Mouse (Mus musculus): ENCODE data around the gene Orai2.
A peak's percentile ranks its signal among the peaks of the same experiment; 100 is the strongest.

DNA sequence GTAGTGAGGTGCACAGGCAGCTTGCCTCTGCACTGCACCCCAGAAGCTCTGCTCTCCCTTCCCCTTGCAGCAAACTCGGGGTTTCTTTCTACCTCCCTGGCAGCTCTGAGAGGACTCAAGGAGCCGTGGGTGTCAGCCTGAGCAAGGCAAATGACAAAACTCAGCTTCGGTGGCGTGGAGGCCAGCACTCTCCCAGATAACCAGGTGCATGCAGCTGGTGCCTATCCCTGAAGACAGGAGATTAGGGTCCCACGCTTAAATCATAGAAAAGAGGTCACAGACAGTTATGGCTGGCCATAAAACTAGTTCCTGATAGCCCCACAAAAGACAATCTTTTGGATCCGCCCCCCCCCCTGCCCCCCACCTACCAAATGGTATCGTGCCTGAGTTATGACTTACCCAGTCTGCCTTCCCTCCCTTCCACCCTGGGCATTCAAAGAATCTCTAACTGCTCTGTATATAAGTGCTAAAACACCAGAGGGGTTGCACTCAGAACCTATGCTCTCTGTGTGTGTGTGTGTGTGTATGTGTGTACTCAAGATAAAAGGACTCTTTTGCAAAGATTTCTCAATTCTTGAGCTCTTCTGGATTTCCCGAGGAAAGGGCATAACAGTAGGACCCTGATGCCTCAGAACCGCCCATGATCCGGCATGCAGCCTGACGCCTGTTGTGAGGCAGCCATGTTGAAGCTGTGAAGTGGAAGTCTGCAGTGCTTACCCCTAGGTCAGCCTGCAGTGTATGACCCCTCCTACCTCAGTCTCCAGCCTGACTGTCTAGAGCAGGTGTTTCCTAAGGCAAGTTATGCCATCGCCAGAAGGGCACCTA is 25.7 kb downstream of the Orai2 start:
- TF ChIP-seq CTCF (IDR thresholded peaks at IDR 0.05; ENCODE audit: low read depth) (no peak), EP300 (IDR thresholded peaks at IDR 0.05; ENCODE audit: low read depth) (peak; percentile 24; the same call in 1 of the 2 replicates)
